Mouse (Mus musculus) heart, adult 2 months (tissue): Measurements from ENCODE around the gene Syngr2.

Experiments used
- CTCF ChIP-seq: fragments of 200-600 bp; IDR thresholded peaks from 2 replicates; pipeline ENCODE4 v1.8.1; 2022; ENCODE audit warnings: antibody characterized with exemption, mild to moderate bottlenecking, moderate library complexity
- POLR2A ChIP-seq: fragments of 200-500 bp; IDR thresholded peaks from 2 replicates; pipeline ENCODE4 v1.6.1; 2011; ENCODE audit warnings: mild to moderate bottlenecking, low read depth, low read length, control low read depth; ENCODE audit not compliant: insufficient read depth

- TF ChIP-seq CTCF (no peak), POLR2A (no peak)
Measured at GRCm38 (mm10) chr11:117858392-117858791, 48.9 kb downstream of the Syngr2 start.
